Mouse (Mus musculus) heart, embryonic 11.5 days (tissue): ENCODE measurements around the gene Slc39a9. TPM values are rescaled to one million over a fixed set of nuclear protein-coding genes. Genes with fewer than 3 reads are reported as not detected.

Experiments used
- ATAC-seq: fragments of 200-750 bp; cut with Nextera tagmentation; replicated peaks from 2 replicates; pipeline ENCODE4 v1.8.0; 2017; ENCODE audit warnings: moderate library complexity; ENCODE audit not compliant: insufficient number of reproducible peaks, low FRiP score, low TSS enrichment
- H3K27ac ChIP-seq: fragments of 300-500 bp; sonication (generic); 2 replicates; pipeline ENCODE4 v1.5.1; 2014; ENCODE audit warnings: mild to moderate bottlenecking, low read depth, low read length
- H3K27me3 ChIP-seq: fragments of 300-500 bp; sonication (generic); 2 replicates; pipeline ENCODE4 v1.6.1; 2014; ENCODE audit warnings: mild to moderate bottlenecking, low read length, mixed read lengths; ENCODE audit not compliant: control insufficient read depth, insufficient read depth
- H3K36me3 ChIP-seq: fragments of 300-500 bp; sonication (generic); 2 replicates; pipeline ENCODE4 v1.6.1; 2014; ENCODE audit warnings: mild to moderate bottlenecking, low read length, moderate library complexity, mixed read lengths; ENCODE audit not compliant: control insufficient read depth, insufficient read depth
- H3K4me1 ChIP-seq: fragments of 300-500 bp; sonication (generic); 2 replicates; pipeline ENCODE4 v1.6.1; 2014; ENCODE audit warnings: low read length; ENCODE audit not compliant: control insufficient read depth, insufficient read depth
- H3K4me2 ChIP-seq: fragments of 300-500 bp; sonication (generic); 2 replicates; pipeline ENCODE4 v1.6.1; 2014; ENCODE audit warnings: mild to moderate bottlenecking, moderate library complexity
- H3K4me3 ChIP-seq: fragments of 300-500 bp; sonication (generic); 2 replicates; pipeline ENCODE4 v1.5.1; 2014; ENCODE audit warnings: low read depth, low read length
- H3K9ac ChIP-seq: fragments of 300-500 bp; sonication (generic); 2 replicates; pipeline ENCODE4 v1.6.1; 2014; ENCODE audit warnings: mild to moderate bottlenecking, low read depth, low read length, moderate library complexity
- H3K9me3 ChIP-seq: fragments of 300-500 bp; sonication (generic); replicated peaks from 2 replicates; pipeline ENCODE4 v1.6.1; 2016; ENCODE audit warnings: low read length; ENCODE audit not compliant: control insufficient read depth
- WGBS: fragments of 180-500 bp; shearing (Covaris S2); extraction: QIAGEN DNeasy Blood & Tissue Kit; methylation state at CpG from one replicate; pipeline ENCODE4 v1.1.7; 2014; ENCODE audit not compliant: insufficient replicate concordance; 5-methylcytosine and 5-hydroxymethylcytosine counted together
- polyA plus RNA-seq: library from polyadenylated mRNA; unstranded; fragments of >200 nt; fragmentation: Nextera tagmentation; extraction: Ambion mirVana; gene quantifications from 2 replicates; pipeline ENCODE4 v1.2.1, GENCODE M21; 2014

The Slc39a9 gene
- polyA plus RNA-seq, 1 experiment from 2014 or later, result 17.9 TPM

DNA sequence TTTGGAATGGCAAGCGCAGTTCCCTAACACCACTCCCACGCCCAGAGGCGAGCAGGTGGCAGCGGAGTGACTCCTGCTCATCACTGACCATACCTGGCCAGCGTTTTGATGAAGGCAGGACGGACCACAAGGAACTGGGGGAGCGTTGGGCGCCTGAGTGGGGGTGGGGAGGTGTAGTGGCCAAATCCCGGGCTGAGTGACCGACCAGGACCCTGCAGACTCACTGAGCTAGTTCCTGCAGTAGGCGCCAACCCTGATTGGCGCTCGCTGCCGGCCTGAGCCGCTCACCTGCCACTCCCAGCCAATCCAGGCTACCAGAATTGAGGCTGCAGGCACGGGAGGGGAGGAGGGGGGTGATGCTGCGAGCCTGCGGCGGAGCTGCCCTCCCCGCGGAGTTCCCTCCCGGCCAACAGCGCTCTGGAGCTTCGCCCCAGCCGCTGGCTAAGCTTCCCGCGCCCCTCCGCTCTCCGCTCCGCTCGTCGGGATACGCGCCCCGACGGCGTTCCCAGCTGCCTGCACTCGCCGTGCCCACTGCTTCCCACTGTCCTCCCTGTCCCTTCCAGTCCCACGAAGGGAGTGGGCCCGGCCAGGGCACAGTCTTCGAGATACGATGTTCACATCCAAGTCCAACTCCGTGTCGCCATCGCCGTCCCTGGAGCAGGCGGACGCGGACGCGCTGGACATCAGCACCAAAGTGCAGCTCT, 48.7 kb downstream of the Slc39a9 start, which contains the start of gene Plekhd1:
TSS of gene Plekhd1 (plus strand) at position 323 of the 704 bp plus-strand sequence.
- peak within 1 kb of the TSS; percentile 40; the same call in 1 of the 2 replicates for H3K9ac ChIP-seq

DNA sequence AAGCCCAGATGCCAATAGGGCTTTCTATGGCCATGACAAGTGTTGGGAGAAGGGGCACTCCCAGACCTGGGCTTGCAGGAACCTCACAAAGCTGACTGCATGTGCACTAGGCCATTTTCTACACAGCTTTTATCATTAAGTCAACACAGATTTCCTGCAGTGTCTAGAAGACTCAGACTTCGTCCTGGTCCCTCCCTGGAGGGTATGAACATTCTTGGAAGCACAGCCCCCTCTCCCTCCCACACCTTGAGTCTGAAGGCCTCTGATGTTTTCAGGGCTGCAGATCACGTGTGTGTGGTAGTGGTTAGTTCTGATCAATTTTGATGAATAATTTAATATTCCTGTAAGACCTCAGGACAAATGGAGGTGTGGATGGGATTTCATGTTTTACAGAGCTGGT, 50.0 kb downstream of the Slc39a9 start:
- no peaks in the 10 kb centered on the region for H3K36me3 ChIP-seq
- WGBS, result 24% methylated on average over 2 of the region's 2 CpGs
- H3K4me2 ChIP-seq, result no peak overlapping the region
- no peak overlapping the region for H3K27ac ChIP-seq
- ATAC-seq, result no peak; the same call in 1 of the 2 replicates
- H3K9ac ChIP-seq, result no peak overlapping the region
- H3K9me3 ChIP-seq, result no peaks in the 10 kb centered on the region
- H3K27me3 ChIP-seq, result peaks cover 45% of the 10 kb centered on the region
- H3K4me1 ChIP-seq, result peaks cover 15% of the 10 kb centered on the region
- no peak overlapping the region for H3K4me3 ChIP-seq

More for the DNA sequence above, 48.7 kb downstream of the Slc39a9 start, which contains the start of gene Plekhd1:
- 2% methylated on average over 52 of the region's 52 CpGs for WGBS
- Histone ChIP-seq H3K9me3 (no peaks in the 10 kb centered on the region), H3K36me3 (no peaks in the 10 kb centered on the region), H3K27ac (no peak within 1 kb of the TSS), H3K4me2 (peak within 1 kb of the TSS; percentile 71), H3K27me3 (peaks cover 45% of the 10 kb centered on the region), H3K4me1 (peaks cover 15% of the 10 kb centered on the region), H3K4me3 (peak within 1 kb of the TSS; percentile 44)
- ATAC-seq, result no peak

DNA sequence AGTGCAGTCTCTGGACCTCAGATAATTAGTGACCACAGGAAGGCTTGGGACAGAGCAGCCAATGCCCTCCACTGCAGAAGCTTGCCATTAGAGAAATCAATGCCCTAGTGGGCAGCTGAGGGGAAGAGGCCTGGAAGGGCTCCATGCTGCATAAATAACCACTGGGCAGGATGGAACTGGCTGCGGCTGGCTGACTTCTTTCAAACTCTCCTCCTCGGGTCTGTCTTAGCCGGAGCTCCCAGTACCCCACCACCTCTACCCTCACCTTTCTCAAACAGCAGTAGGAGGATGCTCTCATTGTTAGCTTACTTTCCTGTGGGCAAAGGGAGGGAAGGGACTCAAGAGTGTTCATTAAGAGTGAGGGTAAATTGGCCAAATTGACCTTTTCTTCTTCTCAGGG, 51.3 kb downstream of the Slc39a9 start:
- no peak overlapping the region for H3K9ac ChIP-seq

DNA sequence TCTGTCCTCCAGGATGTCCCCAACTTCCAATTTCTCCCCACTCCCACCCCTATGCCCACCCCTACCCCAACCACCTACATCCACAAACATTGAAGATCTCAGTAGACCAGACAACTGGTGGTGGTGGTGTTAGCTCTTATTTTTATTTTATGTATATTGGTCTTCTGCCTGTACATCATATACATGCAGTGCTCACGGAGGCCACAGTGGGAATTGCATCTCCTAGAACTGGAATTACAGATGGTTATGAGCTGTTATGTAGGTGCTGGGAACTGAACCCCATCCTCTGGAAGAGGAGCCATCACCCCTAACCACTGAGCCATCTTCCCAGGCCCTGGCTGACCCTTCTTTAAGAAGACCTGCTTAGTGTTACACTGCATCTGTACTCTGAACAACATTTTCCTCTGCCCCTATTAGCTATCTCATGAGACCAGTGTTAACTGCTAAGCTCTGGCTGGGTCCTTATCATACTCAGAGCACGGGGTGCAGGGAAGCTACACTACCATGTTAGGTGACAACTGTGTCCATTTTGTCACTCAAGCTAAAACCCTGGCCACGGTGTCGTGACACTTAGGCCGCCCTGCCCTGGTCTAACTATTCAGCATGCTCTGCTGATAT, 55.0 kb downstream of the Slc39a9 start:
- Histone ChIP-seq H3K9me3 (no peaks in the 10 kb centered on the region), H3K4me2 (no peak overlapping the region), H3K27ac (no peak overlapping the region), H3K4me3 (no peak overlapping the region), H3K9ac (no peak overlapping the region), H3K36me3 (no peaks in the 10 kb centered on the region), H3K4me1 (0 out of 2 replicates have a peak, but pooled peaks cover 5% of the 10 kb centered on the region), H3K27me3 (peaks cover 14% of the 10 kb centered on the region)
- 68% methylated on average over 5 of the region's 5 CpGs for WGBS
- ATAC-seq, result no peak

More for the DNA sequence above, 51.3 kb downstream of the Slc39a9 start:
- Histone ChIP-seq H3K9me3 (no peaks in the 10 kb centered on the region), H3K27me3 (peaks cover 45% of the 10 kb centered on the region), H3K36me3 (no peaks in the 10 kb centered on the region), H3K4me1 (peaks cover 12% of the 10 kb centered on the region), H3K4me3 (no peak overlapping the region), H3K27ac (no peak overlapping the region), H3K4me2 (no peak overlapping the region)
- 72% methylated on average over 3 of the region's 3 CpGs for WGBS
- no peak for ATAC-seq

DNA sequence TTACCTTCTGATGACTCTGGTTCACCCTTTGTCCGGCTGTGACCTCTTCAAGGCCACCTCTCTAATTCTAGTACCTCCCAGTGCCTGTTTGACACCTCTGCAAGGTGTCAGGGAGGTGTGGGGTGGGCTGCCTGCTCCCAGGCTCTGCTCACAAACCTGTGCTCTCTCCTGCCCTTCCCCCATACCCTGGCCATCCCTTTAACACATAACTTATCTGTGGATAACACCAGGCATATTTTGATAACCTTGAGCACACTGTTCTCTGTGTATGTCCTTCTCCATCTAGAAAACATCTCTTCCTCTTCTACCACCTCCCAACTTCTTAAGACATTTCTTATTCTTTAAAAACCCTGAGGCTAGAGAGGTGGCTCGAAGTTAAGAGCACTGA, 55.5 kb downstream of the Slc39a9 start:
- 55% methylated on average over 2 of the region's 2 CpGs for WGBS
- Histone ChIP-seq H3K4me3 (no peak overlapping the region), H3K4me2 (no peak overlapping the region), H3K9me3 (no peaks in the 10 kb centered on the region), H3K27ac (no peak overlapping the region), H3K36me3 (no peaks in the 10 kb centered on the region), H3K27me3 (peaks cover 12% of the 10 kb centered on the region), H3K9ac (no peak overlapping the region), H3K4me1 (0 out of 2 replicates have a peak, but pooled peaks cover 5% of the 10 kb centered on the region)
- no peak; the same call in 1 of the 2 replicates for ATAC-seq

DNA sequence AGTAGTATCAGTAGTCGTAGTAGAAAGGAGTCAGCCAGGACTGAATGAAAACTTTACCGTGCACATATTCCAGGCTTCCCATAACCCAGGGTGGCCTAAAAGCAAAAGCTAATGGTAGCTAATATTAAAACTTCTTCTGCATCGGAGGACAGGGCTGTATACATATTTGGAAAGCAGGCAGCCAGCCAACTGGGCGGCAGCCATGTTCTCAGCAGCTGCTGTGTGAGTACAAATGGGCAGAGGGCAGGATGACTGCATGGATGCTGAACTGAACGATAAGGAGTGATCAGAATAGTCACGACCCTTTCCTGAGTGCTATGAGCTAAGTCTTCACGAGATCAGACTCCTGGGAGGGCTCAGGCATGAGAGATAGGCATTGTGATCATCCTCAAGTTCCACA, 57.6 kb downstream of the Slc39a9 start:
- 73% methylated on average over 7 of the region's 7 CpGs for WGBS
- Histone ChIP-seq H3K4me3 (no peak overlapping the region), H3K27me3 (no peaks in the 10 kb centered on the region; the same call in 1 of the 2 replicates), H3K4me2 (no peak overlapping the region), H3K27ac (no peak overlapping the region), H3K9me3 (no peaks in the 10 kb centered on the region), H3K36me3 (no peaks in the 10 kb centered on the region), H3K4me1 (0 out of 2 replicates have a peak, but pooled peaks cover 5% of the 10 kb centered on the region), H3K9ac (no peak overlapping the region)
- ATAC-seq, result no peak

DNA sequence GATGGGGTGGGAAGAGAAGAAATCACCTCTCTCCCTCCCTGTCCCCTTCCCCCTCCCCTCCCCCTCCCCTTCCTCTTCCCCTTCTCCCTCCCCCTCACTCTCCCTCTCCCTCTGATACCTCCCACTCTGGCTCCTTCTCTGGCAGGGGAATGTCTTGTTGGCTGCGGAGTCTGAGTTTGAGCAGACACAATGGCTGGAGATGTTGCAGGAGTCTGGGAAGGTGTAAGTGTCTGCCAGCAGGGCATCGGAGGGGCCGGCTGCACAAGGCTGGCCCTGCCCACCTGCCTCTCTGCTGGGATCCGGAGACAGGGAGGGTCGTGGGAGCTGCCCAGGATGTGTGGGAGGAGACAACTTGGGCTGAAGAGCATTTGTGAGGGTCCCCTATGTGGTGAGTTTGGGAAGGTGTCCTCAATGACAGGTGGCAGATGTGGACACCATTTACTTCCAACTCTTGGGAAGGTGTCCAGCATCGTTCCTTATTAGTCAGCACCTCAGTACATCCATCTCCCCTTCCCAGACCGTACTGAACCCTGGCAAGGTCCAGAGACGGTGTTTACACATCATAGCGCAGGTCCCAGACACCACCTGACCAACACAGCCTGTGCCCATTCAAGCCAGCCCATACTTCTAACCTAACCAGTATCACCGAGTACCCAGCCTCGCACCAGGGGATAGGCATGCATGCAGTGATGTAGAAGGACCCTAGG, 62.7 kb downstream of the Slc39a9 start:
- Histone ChIP-seq H3K4me1 (peaks cover 6% of the 10 kb centered on the region; the same call in 1 of the 2 replicates), H3K4me3 (no peak overlapping the region), H3K9ac (no peak overlapping the region), H3K27me3 (no peaks in the 10 kb centered on the region; the same call in 1 of the 2 replicates), H3K4me2 (no peak overlapping the region), H3K9me3 (no peaks in the 10 kb centered on the region), H3K27ac (no peak overlapping the region), H3K36me3 (no peaks in the 10 kb centered on the region)
- WGBS, result 50% methylated on average over 11 of the region's 11 CpGs
- no peak for ATAC-seq

DNA sequence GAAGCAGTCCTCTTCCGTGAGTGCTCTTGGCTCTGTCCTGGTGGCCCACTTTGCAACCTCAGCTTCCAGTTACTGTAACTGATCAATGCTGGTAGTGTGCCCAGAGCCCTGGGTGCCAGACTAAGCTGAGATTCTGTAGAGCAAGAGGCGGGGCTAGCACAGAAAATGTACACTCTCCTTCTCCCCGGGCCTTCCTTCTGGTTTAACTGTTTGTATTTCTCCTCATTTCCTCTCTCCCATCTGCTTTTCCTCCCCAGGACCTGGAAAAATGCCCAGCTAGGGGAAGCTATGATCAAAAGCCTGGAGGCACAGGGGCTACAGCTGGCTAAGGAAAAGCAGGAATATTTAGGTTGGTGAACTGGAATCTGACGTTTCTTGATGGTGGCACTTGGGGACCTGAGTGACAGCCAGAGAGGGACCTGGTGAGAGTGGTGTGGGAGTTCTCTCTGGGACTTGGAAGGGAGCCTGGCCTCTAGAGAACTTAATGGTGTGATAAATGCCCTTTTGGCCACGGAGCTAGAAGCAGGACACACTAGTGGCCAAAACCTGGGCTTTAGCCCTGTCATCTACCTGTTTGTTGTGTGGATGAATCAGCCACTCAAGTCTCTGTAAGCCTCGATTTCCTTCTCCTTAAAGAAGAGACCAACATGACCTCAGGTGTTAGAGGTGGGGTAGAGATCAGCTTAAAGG, 63.4 kb downstream of the Slc39a9 start:
- no peaks in the 10 kb centered on the region for H3K9me3 ChIP-seq
- H3K27ac ChIP-seq, result no peak overlapping the region
- H3K4me3 ChIP-seq, result no peak overlapping the region
- H3K9ac ChIP-seq, result no peak overlapping the region
- H3K4me1 ChIP-seq, result peaks cover 6% of the 10 kb centered on the region; the same call in 1 of the 2 replicates
- no peak for ATAC-seq
- no peaks in the 10 kb centered on the region for H3K36me3 ChIP-seq
- WGBS, result 61% methylated on average over 6 of the region's 6 CpGs
- no peak overlapping the region for H3K4me2 ChIP-seq
- no peaks in the 10 kb centered on the region; the same call in 1 of the 2 replicates for H3K27me3 ChIP-seq
